Mouse (Mus musculus) G1E (cell line): ENCODE data around the gene Map2k1. TPM values are rescaled to one million over a fixed set of nuclear protein-coding genes. Genes with fewer than 3 reads are reported as not detected.
"Not testable (repeated sequence)": the region's sequence is repeated elsewhere in the genome, so short reads cannot be mapped to it uniquely, and the experiment has no call there.

Experiments
- ATAC-seq: 2 replicates; pipeline ENCODE4 v1.8.0; 2016; ENCODE audit warnings: mild to moderate bottlenecking; ENCODE audit not compliant: insufficient number of reproducible peaks, poor library complexity, low FRiP score, severe bottlenecking; ENCODE audit errors: extremely low read depth
- DNase-seq: peaks from one replicate; pipeline ENCODE4 v3.0.0; 2012; ENCODE audit warnings: low spot score
- H3K27me3 ChIP-seq: 2 replicates; pipeline ENCODE4 v1.6.1; 2012; ENCODE audit warnings: mild to moderate bottlenecking, low read length, inconsistent platforms; ENCODE audit not compliant: insufficient read depth
- H3K36me3 ChIP-seq: replicated peaks from 2 replicates; pipeline ENCODE3; 2012; ENCODE audit warnings: mild to moderate bottlenecking, inconsistent platforms
- H3K4me1 ChIP-seq: 2 replicates; pipeline ENCODE4 v1.6.1; 2012; ENCODE audit warnings: low read depth, low read length, inconsistent platforms, mixed read lengths; ENCODE audit not compliant: insufficient read depth
- H3K4me3 ChIP-seq: 2 replicates; pipeline ENCODE4 v1.5.1; 2012; ENCODE audit warnings: low read depth, mild to moderate bottlenecking, inconsistent platforms, low read length, moderate library complexity, mixed read lengths
- H3K9me3 ChIP-seq: replicated peaks from 2 replicates; pipeline ENCODE4 v1.6.1; 2012; ENCODE audit warnings: inconsistent platforms
- CTCF ChIP-seq: IDR thresholded peaks from 2 replicates; pipeline ENCODE4 v1.5.1; 2012; ENCODE audit warnings: low read depth, low read length, inconsistent platforms, mixed read lengths
- GATA1 ChIP-seq: IDR thresholded peaks from 2 replicates; pipeline ENCODE4 v1.6.1; 2012; ENCODE audit warnings: borderline replicate concordance, low read length, inconsistent platforms, mixed read lengths
- GATA2 ChIP-seq: IDR thresholded peaks from 2 replicates; pipeline ENCODE4 v1.6.1; 2012; ENCODE audit warnings: low read depth, low read length, inconsistent platforms, borderline replicate concordance
- POLR2AphosphoS5 ChIP-seq: IDR thresholded peaks from 2 replicates; pipeline ENCODE4 v1.6.1; 2012; ENCODE audit warnings: low read depth, low read length, inconsistent platforms; ENCODE audit not compliant: insufficient replicate concordance
- TAL1 ChIP-seq: conservative IDR thresholded peaks from 2 replicates; pipeline ENCODE4 v1.6.1; 2012; ENCODE audit warnings: low read depth, low read length, inconsistent platforms, mixed read lengths
- polyA plus RNA-seq: library from polyadenylated mRNA; stranded (reverse); fragments of >175 nt; gene quantifications from 2 replicates; pipeline ENCODE4 v1.2.3, GENCODE M21; 2012
- total RNA-seq, 2 experiments: library from RNA; stranded (forward) in 1 of 2; stranded (reverse) in 1 of 2; fragments of 200-1000 nt in 1 of 2; fragments of >200 nt in 1 of 2; fragmentation: Nextera tagmentation in 1 of 2; gene quantifications; 2 replicates each; pipeline ENCODE4 v1.2.3; 2014 to 2017

Gene Map2k1
- total and polyA plus RNA-seq, 3 experiments = 40.0 to 121 (median 43.3) TPM

GRCm38 (mm10) chr9:64195554-64195953 is 57.9 kb downstream of the Map2k1 start:
- no peak overlapping the region for H3K4me3 ChIP-seq
- no peaks in the 10 kb centered on the region for H3K9me3 ChIP-seq
- H3K36me3 ChIP-seq = peaks cover 94% of the 10 kb centered on the region
- H3K27me3 ChIP-seq = no peaks in the 10 kb centered on the region
- ATAC-seq = no peak
- TF ChIP-seq POLR2AphosphoS5 (no peak), GATA1 (no peak), CTCF (no peak), TAL1 (no peak), GATA2 (no peak)
- no peaks in the 10 kb centered on the region for H3K4me1 ChIP-seq
- DNase-seq = no peak

GRCm38 (mm10) chr9:64193879-64194278 is 59.6 kb downstream of the Map2k1 start:
- no peaks in the 10 kb centered on the region for H3K27me3 ChIP-seq
- no peak overlapping the region for H3K4me3 ChIP-seq
- peaks cover 95% of the 10 kb centered on the region for H3K36me3 ChIP-seq
- DNase-seq = no peak
- TF ChIP-seq GATA2 = no peak
- no peaks in the 10 kb centered on the region for H3K9me3 ChIP-seq
- ATAC-seq = no peak
- H3K4me1 ChIP-seq = no peaks in the 10 kb centered on the region

GRCm38 (mm10) chr9:64184166-64184840 is 69.1 kb downstream of the Map2k1 start:
- H3K4me1 ChIP-seq = peaks cover 21% of the 10 kb centered on the region
- no peaks in the 10 kb centered on the region for H3K9me3 ChIP-seq
- H3K36me3 ChIP-seq = peaks cover 90% of the 10 kb centered on the region
- H3K27me3 ChIP-seq = no peaks in the 10 kb centered on the region
- TF ChIP-seq TAL1 = no peak
- no peak for TF ChIP-seq POLR2AphosphoS5
- TF ChIP-seq GATA1 = no peak
- TF ChIP-seq CTCF = no peak
- TF ChIP-seq GATA2 = no peak
- ATAC-seq (no peak), DNase-seq (no peak)
- H3K4me3 ChIP-seq = no peak overlapping the region

- not testable (repeated sequence) for H3K27me3 ChIP-seq, H3K4me3 ChIP-seq, H3K9me3 ChIP-seq, DNase-seq, ATAC-seq
- Histone ChIP-seq H3K4me1 (peaks cover 29% of the 10 kb centered on the region), H3K36me3 (peaks cover 88% of the 10 kb centered on the region)
These were observed 70.1 kb downstream of the Map2k1 start for GRCm38 (mm10) chr9:64183295-64183694.

GRCm38 (mm10) chr9:64178974-64179646 is 74.3 kb downstream of the Map2k1 start, which contains the start of gene Snapc5:
Gene Snapc5, plus strand, starts transcription at chr9:64179274.
- Histone ChIP-seq H3K27me3 (no peaks in the 10 kb centered on the region), H3K9me3 (no peaks in the 10 kb centered on the region), H3K4me1 (peaks cover 54% of the 10 kb centered on the region), H3K36me3 (peaks cover 87% of the 10 kb centered on the region), H3K4me3 (peak within 1 kb of the TSS; percentile 85)
- TF ChIP-seq POLR2AphosphoS5 (peak; percentile 95; the same call in 1 of the 2 replicates), TAL1 (no peak)
- DNase-seq = peak; percentile 74
- ATAC-seq = peak; percentile 73

- TF ChIP-seq GATA2 = no peak
- TF ChIP-seq POLR2AphosphoS5 = no peak
- no peak for TF ChIP-seq TAL1
- no peak for TF ChIP-seq GATA1
- peak; percentile 24; the same call in 1 of the 2 replicates for TF ChIP-seq CTCF
- no peaks in the 10 kb centered on the region for H3K9me3 ChIP-seq
- ATAC-seq = no peak; the same call in 1 of the 2 replicates
- H3K36me3 ChIP-seq = peaks cover 83% of the 10 kb centered on the region
- H3K4me1 ChIP-seq = peaks cover 52% of the 10 kb centered on the region
- H3K27me3 ChIP-seq = no peaks in the 10 kb centered on the region
- DNase-seq = no peak
- peak overlapping the region; percentile 85; the same call in 1 of the 2 replicates for H3K4me3 ChIP-seq
These were observed 74.8 kb downstream of the Map2k1 start for GRCm38 (mm10) chr9:64178610-64178973.

- DNase-seq (no peak), ATAC-seq (no peak)
- Histone ChIP-seq H3K27me3 (no peaks in the 10 kb centered on the region), H3K36me3 (peaks cover 60% of the 10 kb centered on the region), H3K4me1 (peaks cover 54% of the 10 kb centered on the region), H3K4me3 (peak overlapping the region; percentile 82), H3K9me3 (no peaks in the 10 kb centered on the region)
- peak; percentile 55; the same call in 1 of the 2 replicates for TF ChIP-seq POLR2AphosphoS5
- no peak for TF ChIP-seq GATA1
- TF ChIP-seq CTCF = 0 out of 2 replicates have a peak, but pooled peaks have one; percentile 4
These were observed 78.1 kb downstream of the Map2k1 start for GRCm38 (mm10) chr9:64175378-64175777.
